Mouse (Mus musculus): ENCODE measurements around the gene Nup153. TPM values are rescaled to one million over a fixed set of nuclear protein-coding genes. Genes with fewer than 3 reads are reported as not detected.

Nup153 gene
- polyA plus RNA-seq, 1 experiment = 11.6 TPM

GRCm38 (mm10) chr13:46758627-46759026 lies 30.9 kb upstream of the Nup153 start:
- H3K79me2 ChIP-seq (ENCODE audit: control insufficient read depth, insufficient read depth) = no peaks in the 10 kb centered on the region
- no peaks in the 10 kb centered on the region for H3K27me3 ChIP-seq (ENCODE audit: control insufficient read depth, insufficient read depth, insufficient read length)
- H3K4me2 ChIP-seq (ENCODE audit: low read depth) = no peak overlapping the region
- no peak for TF ChIP-seq USF1 (IDR thresholded peaks at IDR 0.05; ENCODE audit: low read depth)
- no peak overlapping the region for H3K4me3 ChIP-seq
- H3ac ChIP-seq (ENCODE audit: control insufficient read depth, insufficient read length) = no peak overlapping the region
- H3K36me3 ChIP-seq (ENCODE audit: control insufficient read depth, insufficient read depth) = no peaks in the 10 kb centered on the region

GRCm38 (mm10) chr13:46757946-46758345 lies 30.2 kb upstream of the Nup153 start:
- Histone ChIP-seq H3K36me3 (ENCODE audit: control insufficient read depth, insufficient read depth) (no peaks in the 10 kb centered on the region), H3K79me2 (ENCODE audit: control insufficient read depth, insufficient read depth) (no peaks in the 10 kb centered on the region), H3ac (ENCODE audit: control insufficient read depth, insufficient read length) (no peak overlapping the region), H3K4me3 (no peak overlapping the region), H3K27me3 (ENCODE audit: control insufficient read depth, insufficient read depth, insufficient read length) (no peaks in the 10 kb centered on the region), H3K4me2 (ENCODE audit: low read depth) (no peak overlapping the region)
- no peak for TF ChIP-seq MAX (IDR thresholded peaks at IDR 0.05; ENCODE audit: low read depth)
- no peak for TF ChIP-seq USF1 (IDR thresholded peaks at IDR 0.05; ENCODE audit: low read depth)
- TF ChIP-seq TCF3 (IDR thresholded peaks at IDR 0.05; ENCODE audit: insufficient read length, low read depth) = no peak
- no peak for TF ChIP-seq MYOD1 (IDR thresholded peaks at IDR 0.05; ENCODE audit: control insufficient read depth in 1 of 3, insufficient read length in 2 of 3, low read depth in 2 of 3)
- TF ChIP-seq SRF (IDR thresholded peaks at IDR 0.05; ENCODE audit: control insufficient read depth, insufficient read length, low read depth) = no peak
- TF ChIP-seq TCF12 (IDR thresholded peaks at IDR 0.05; ENCODE audit: insufficient read depth, poor library complexity, severe bottlenecking) = no peak
- no peak for TF ChIP-seq POLR2A (IDR thresholded peaks at IDR 0.05; ENCODE audit: insufficient read length, low read depth)
- TF ChIP-seq REST (IDR thresholded peaks at IDR 0.05; ENCODE audit: insufficient read depth, insufficient read length) = no peak
- TF ChIP-seq MYOG (IDR thresholded peaks at IDR 0.05; ENCODE audit: control insufficient read depth in 1 of 3, insufficient read depth in 1 of 3, insufficient read length in 2 of 3, low read depth in 2 of 3) = no peak
- TF ChIP-seq CEBPB (IDR thresholded peaks at IDR 0.05; ENCODE audit: insufficient read depth, poor library complexity, severe bottlenecking) = no peak
- no peak for TF ChIP-seq E2F4 (IDR thresholded peaks at IDR 0.05; ENCODE audit: insufficient read depth)
- no peak for TF ChIP-seq POLR2AphosphoS2 (IDR thresholded peaks at IDR 0.05; ENCODE audit: insufficient read length, low read depth)

GRCm38 (mm10) chr13:46753294-46753693 lies 25.6 kb upstream of the Nup153 start:
- no peak overlapping the region for H3ac ChIP-seq (ENCODE audit: control insufficient read depth, insufficient read length)
- H3K79me2 ChIP-seq (ENCODE audit: control insufficient read depth, insufficient read depth) = no peaks in the 10 kb centered on the region
- no peak overlapping the region for H3K4me2 ChIP-seq (ENCODE audit: low read depth)
- H3K27me3 ChIP-seq (ENCODE audit: control insufficient read depth, insufficient read depth, insufficient read length) = no peaks in the 10 kb centered on the region
- H3K4me3 ChIP-seq = no peak overlapping the region
- H3K36me3 ChIP-seq (ENCODE audit: control insufficient read depth, insufficient read depth) = no peaks in the 10 kb centered on the region
- no peak for TF ChIP-seq POLR2A (IDR thresholded peaks at IDR 0.05; ENCODE audit: insufficient read length, low read depth)

GRCm38 (mm10) chr13:46752566-46753229 lies 25.0 kb upstream of the Nup153 start:
- Histone ChIP-seq H3K4me3 (no peak overlapping the region), H3K79me2 (ENCODE audit: control insufficient read depth, insufficient read depth) (no peaks in the 10 kb centered on the region), H3K36me3 (ENCODE audit: control insufficient read depth, insufficient read depth) (no peaks in the 10 kb centered on the region), H3K4me2 (ENCODE audit: low read depth) (no peak overlapping the region), H3K27me3 (ENCODE audit: control insufficient read depth, insufficient read depth, insufficient read length) (no peaks in the 10 kb centered on the region), H3ac (ENCODE audit: control insufficient read depth, insufficient read length) (no peak overlapping the region)
- TF ChIP-seq POLR2AphosphoS2 (IDR thresholded peaks at IDR 0.05; ENCODE audit: insufficient read length, low read depth) (no peak), TCF3 (IDR thresholded peaks at IDR 0.05; ENCODE audit: insufficient read length, low read depth) (no peak), E2F4 (IDR thresholded peaks at IDR 0.05; ENCODE audit: insufficient read depth) (no peak), MYOD1 (IDR thresholded peaks at IDR 0.05; ENCODE audit: control insufficient read depth in 1 of 3, insufficient read length in 2 of 3, low read depth in 2 of 3) (no peak), MYOG (IDR thresholded peaks at IDR 0.05; ENCODE audit: control insufficient read depth in 1 of 3, insufficient read depth in 1 of 3, insufficient read length in 2 of 3, low read depth in 2 of 3) (no peak), TCF12 (IDR thresholded peaks at IDR 0.05; ENCODE audit: insufficient read depth, poor library complexity, severe bottlenecking) (no peak), MAX (IDR thresholded peaks at IDR 0.05; ENCODE audit: low read depth) (no peak), CEBPB (IDR thresholded peaks at IDR 0.05; ENCODE audit: insufficient read depth, poor library complexity, severe bottlenecking) (no peak), REST (IDR thresholded peaks at IDR 0.05; ENCODE audit: insufficient read depth, insufficient read length) (no peak), USF1 (IDR thresholded peaks at IDR 0.05; ENCODE audit: low read depth) (no peak), POLR2A (IDR thresholded peaks at IDR 0.05; ENCODE audit: insufficient read length, low read depth) (no peak), SRF (IDR thresholded peaks at IDR 0.05; ENCODE audit: control insufficient read depth, insufficient read length, low read depth) (no peak)

GRCm38 (mm10) chr13:46748138-46748873 lies 20.6 kb upstream of the Nup153 start:
- no peak overlapping the region for H3K4me3 ChIP-seq
- H3ac ChIP-seq (ENCODE audit: control insufficient read depth, insufficient read length) = no peak overlapping the region
- TF ChIP-seq REST (IDR thresholded peaks at IDR 0.05; ENCODE audit: insufficient read depth, insufficient read length) (no peak), TCF3 (IDR thresholded peaks at IDR 0.05; ENCODE audit: insufficient read length, low read depth) (no peak), CEBPB (IDR thresholded peaks at IDR 0.05; ENCODE audit: insufficient read depth, poor library complexity, severe bottlenecking) (no peak), MAX (IDR thresholded peaks at IDR 0.05; ENCODE audit: low read depth) (no peak), USF1 (IDR thresholded peaks at IDR 0.05; ENCODE audit: low read depth) (no peak), POLR2A (IDR thresholded peaks at IDR 0.05; ENCODE audit: insufficient read length, low read depth) (no peak), TCF12 (IDR thresholded peaks at IDR 0.05; ENCODE audit: insufficient read depth, poor library complexity, severe bottlenecking) (no peak), SRF (IDR thresholded peaks at IDR 0.05; ENCODE audit: control insufficient read depth, insufficient read length, low read depth) (no peak), POLR2AphosphoS2 (IDR thresholded peaks at IDR 0.05; ENCODE audit: insufficient read length, low read depth) (no peak), MYOD1 (IDR thresholded peaks at IDR 0.05; ENCODE audit: control insufficient read depth in 1 of 3, insufficient read length in 2 of 3, low read depth in 2 of 3) (no peak), E2F4 (IDR thresholded peaks at IDR 0.05; ENCODE audit: insufficient read depth) (no peak), MYOG (IDR thresholded peaks at IDR 0.05; ENCODE audit: control insufficient read depth in 1 of 3, insufficient read depth in 1 of 3, insufficient read length in 2 of 3, low read depth in 2 of 3) (no peak)
- H3K27me3 ChIP-seq (ENCODE audit: control insufficient read depth, insufficient read depth, insufficient read length) = no peaks in the 10 kb centered on the region
- no peaks in the 10 kb centered on the region for H3K36me3 ChIP-seq (ENCODE audit: control insufficient read depth, insufficient read depth)
- no peak overlapping the region for H3K4me2 ChIP-seq (ENCODE audit: low read depth)
- H3K79me2 ChIP-seq (ENCODE audit: control insufficient read depth, insufficient read depth) = no peaks in the 10 kb centered on the region

Measured in myocyte (in vitro differentiated cells).